Mouse (Mus musculus) midbrain, embryonic 10.5 days (tissue): Measurements from ENCODE around the gene Socs7. TPM values are rescaled to one million over a fixed set of nuclear protein-coding genes. Genes with fewer than 3 reads are reported as not detected.

ENCODE experiments used
- polyA plus RNA-seq: library from polyadenylated mRNA; unstranded; fragments of >200 nt; fragmentation: Nextera tagmentation; extraction: Ambion mirVana; gene quantifications from 2 replicates; pipeline ENCODE4 v1.2.1, GENCODE M21; 2016

The Socs7 gene
- polyA plus RNA-seq, 1 experiment from 2014 or later, result 3.6 TPM

Other genes with a start within 250 kb of the Socs7 start
- 0.10 and 0.25 TPM in 2 replicates for gene Tbx21, start 247.2 kb upstream of the Socs7 start, polyA plus RNA-seq
- 4.3 and 4.9 TPM in 2 replicates for gene Tbkbp1, start 211.1 kb upstream of the Socs7 start, polyA plus RNA-seq
- 82.9 and 95.7 TPM in 2 replicates for gene Kpnb1, start 174.7 kb upstream of the Socs7 start, polyA plus RNA-seq
- 108 and 114 TPM in 2 replicates for gene Npepps, start 81.9 kb upstream of the Socs7 start, polyA plus RNA-seq
- 61.7 and 69.5 TPM in 2 replicates for gene Mrpl45, start 46.8 kb upstream of the Socs7 start, polyA plus RNA-seq
- gene Gpr179, start 10.5 kb upstream of the Socs7 start, polyA plus RNA-seq, result 0.05 and 0.09 TPM in 2 replicates
- gene Arhgap23, start 53.0 kb downstream of the Socs7 start, polyA plus RNA-seq, result 1.9 and 2.3 TPM in 2 replicates
- gene 4933428G20Rik, start 137.8 kb downstream of the Socs7 start, polyA plus RNA-seq, result 0.25 and 0.28 TPM in 2 replicates
- gene Srcin1, start 213.6 kb downstream of the Socs7 start, polyA plus RNA-seq, result 0.89 and 1.6 TPM in 2 replicates